Mouse (Mus musculus) frontal cortex, postnatal 10 days (tissue): ENCODE measurements around the gene Ptpa.

Experiments
- DNase-seq, 2 experiments: peaks; one replicate each; pipeline ENCODE4 v3.0.0; 2022; ENCODE audit warnings: low spot score in 2 of 2, mixed read lengths in 1 of 2

Gene Ptpa

DNA sequence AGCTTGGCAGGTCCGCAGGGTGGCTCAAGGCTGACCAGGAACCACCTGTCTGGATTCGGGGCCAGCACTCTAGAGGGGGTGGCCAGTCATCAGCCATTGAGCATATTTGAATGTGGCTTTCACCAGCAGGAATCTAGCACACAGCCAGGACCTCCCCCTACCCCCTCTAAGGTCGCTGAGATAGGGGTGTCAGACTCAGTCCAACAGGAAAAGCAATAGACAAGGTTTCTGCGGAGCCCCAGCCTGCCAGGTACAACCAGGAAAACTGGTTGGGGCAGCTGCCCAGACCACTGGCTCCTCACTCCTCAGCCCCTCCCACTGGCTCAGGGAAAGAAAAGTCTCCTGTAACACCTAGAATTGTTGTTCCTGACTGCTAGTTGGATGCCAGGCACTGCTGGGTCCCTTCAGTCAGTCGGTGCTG, 47.5 kb downstream of the Ptpa start:
- DNase-seq, result no peak

DNA sequence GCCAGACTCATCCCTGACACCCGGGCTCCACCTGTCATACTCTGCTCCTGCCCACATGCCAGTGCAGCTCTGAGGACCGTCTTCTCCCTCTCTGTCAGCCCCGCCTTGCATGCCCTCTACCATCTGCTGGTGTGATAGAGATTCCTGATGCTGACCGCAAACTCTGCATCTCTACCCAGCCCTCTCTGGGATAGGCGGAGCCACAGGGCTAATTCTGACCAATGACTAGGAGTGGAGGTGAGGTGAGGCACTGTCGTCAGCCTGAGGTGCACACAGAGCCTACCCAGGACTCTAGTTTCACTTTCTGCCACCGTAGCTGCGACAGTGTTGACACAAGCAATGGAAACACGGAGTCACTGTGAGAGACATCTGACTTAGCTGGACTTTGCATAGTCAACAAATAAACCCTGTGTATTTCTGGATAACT, 48.1 kb downstream of the Ptpa start:
- DNase-seq, result no peak

DNA sequence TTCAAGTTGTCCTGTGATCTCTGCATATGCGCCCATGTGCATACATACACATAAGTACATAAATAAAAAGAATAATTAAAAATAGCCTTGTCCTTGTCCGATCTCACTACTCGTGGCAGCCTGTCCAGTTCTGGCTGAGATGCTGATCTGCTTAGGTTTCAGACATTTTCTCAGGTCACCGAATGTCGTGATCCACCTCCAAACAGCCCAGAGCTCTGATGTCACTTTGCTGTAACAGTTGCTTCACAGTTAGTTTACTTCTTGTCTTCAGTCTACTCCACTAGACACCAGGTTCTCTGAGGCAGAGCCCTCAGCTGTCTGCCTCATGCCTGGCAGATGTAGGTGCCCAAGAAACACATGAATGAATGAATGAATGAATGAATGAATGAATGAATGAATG, 48.6 kb downstream of the Ptpa start:
- DNase-seq, result no peak

DNA sequence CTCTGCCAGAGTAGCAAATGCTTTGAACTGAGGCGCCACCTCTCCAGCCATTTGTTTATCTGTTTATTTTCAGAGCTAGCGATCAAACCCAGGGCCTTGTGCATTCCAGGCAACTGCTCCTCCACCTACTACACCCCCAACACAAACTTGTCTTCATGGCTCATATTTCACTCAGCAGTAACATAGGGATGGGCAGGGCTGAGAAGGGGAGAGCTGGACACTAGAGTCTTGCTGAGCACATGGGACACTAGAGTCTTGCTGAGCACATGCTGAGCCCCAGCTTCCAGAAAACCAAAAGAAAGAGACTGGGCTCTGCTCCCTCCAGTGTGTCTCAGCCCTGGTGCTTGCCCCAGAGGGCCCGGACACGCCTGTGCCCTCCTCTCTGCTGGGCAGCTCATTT, 50.9 kb downstream of the Ptpa start:
- DNase-seq, result no peak

DNA sequence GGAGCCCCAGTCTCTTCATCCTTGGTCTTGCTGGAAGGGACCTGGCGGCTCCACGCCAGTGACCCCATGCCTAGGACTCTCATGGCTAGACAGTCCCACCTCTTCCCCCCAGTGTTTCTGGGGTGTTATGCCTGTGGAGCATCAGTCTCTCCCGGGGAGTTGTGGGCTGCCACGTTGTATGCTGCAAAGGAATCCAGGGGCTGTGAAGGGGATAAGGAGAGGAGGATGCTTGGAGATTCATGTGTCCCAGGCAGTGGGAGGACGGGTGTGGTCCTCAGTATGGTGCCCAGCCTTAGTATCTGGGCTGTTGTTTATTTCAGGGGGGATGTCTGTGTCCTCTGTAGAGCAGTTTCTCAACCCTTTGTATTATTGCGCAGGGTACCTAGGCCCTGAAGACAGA, 53.2 kb downstream of the Ptpa start:
- DNase-seq, result no peak

DNA sequence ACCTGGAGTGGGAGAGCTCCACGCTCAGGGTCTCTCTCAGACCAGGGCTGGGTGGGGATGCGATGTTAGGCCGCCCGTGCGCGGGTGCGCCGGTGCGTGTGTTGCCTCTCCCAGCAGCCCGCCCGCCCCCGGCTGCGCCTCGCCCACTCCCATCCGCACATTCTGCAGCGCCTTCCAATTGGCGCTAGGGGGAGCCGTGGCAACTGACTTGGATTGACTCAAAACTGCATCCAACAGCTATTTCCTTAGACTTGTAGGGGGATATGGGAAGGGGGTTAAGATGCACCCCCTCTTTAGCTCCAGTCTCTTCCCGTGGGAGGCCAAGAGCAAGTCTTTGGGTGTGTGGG, 53.9 kb downstream of the Ptpa start:
- peak; percentile 72 to 86 for DNase-seq

DNA sequence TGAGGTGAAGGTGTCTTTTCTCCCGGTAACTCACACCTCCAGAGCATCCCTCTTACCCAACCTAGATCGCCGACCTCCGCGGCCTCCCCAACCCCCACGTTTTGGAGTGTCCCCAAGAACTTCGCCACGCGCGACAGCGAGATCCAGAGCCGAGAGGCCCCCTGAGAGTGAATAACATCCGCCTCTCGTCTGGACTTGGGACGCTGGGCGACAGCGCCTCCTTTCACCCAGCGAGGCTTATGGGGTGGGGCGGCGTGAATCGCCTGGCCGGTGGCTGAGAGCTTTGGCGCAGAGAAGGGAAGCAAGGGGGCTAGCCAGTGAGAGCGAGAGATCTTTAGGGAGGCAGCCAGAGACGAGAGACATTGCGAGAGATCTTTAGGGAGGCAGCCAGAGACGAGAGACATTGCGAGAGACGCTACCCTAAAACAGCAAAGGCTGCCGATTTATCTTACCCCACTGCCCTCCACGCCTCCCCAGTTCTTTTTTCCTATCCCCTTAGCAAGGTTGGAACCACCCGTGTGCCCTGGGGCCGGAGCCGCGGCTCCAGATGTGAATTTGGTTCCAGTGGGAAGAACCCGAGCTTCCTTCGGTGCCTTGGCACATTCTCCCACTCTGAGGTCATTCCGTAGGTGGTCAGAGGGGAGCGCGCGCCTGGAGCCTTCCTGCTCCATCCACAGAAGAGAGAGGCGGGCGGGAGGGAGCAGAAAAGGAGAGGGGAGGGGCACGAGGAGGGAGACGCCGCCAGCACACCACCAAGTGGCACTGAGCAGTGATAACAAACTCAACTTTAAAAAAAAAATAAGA, 54.5 kb downstream of the Ptpa start:
- DNase-seq, result peak in 1 of 2 experiments; percentile 66

DNA sequence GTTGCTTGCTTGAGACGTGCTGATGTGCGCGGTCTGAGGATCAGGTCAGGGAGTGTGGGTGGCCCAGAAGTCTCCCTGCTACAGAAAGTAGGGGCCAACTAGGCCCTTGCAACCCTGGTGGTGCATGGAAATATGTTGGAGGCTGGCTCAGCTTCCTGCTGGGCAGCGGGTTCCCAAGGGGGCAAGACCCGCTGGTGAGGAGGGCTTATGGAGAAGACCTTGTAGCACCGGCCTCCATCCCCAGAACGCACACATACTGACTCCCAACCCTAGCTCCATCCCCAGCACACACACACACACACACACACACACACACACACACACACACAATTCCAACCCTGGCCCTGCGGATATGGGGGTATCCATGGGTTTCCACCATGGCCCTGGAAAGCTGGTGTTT, 55.2 kb downstream of the Ptpa start:
- DNase-seq, result no peak

DNA sequence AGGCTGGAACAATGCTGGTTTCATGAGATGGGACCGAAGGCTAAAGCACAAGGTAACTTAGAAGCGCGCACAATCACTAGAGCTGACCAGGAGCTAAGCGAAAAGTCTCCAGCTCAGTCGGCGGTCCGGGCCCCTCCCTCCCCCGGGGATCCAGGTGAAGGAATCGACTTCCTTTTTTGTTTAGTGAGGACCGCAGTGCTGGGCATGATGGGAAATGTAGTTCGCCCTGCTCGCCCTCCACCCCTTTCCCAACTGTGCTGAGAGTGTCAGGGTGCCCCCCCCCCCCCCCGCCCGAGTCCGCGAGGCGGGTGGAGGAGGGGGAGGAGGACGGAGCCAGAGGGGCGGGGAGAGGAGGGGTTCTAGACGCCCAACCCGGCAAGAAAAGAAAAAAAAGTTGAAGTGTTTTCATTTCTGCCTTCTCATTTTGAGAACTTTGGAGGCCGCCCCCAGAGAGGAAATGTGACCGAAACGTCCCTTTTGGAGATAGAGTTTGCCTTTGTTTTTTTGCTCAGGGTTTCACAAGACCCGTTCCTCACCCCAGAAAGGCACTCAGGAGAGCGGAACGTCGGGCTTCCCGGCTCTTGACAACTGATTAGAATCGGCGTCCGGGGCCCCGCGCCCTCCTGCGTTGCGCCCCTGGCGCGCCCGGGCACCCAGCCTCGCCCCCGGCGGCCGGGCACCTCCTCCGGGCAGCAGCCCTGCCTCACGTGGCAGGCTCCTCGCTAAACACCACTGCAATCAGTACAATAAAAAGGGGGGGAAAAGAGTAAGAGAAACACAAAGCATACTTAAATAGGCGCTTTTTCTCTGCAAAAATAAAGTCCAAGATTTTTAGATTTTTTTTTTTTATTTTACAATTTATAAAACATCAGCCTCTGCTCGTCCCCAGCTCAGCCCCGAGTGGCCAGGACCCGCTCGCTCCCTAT, 56.2 kb downstream of the Ptpa start:
- peak; percentile 55 to 60 for DNase-seq

DNA sequence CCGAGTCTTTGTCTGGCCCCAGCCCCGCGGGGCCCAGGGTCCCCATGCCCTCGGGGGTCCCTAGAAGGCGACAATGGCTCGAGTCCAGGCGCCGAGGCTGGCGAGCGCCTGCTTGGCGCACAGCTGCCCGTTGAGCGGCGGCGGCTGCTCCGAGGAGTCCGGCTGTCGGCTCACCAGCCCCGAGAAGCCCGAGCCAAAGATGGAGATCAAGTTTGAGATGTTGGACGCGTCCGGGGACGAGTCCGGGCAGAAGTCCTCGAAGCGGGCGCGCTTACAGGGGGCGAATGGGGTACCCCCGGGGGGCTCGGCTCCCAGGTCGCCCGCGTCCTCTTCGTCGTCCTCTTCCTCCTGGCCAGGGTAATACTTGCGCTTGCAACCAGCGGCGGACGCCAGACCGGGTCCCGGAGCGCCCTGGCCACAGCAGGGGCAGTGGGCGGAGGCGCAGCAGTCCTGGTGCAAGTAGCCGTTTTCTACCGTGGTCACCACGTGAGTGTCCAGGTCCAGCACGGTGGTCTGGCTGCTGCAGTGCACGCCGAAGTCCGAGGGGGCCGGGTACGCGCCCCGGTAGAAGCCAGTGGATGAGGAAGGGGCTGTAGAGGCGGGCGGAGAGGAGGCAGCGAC, 57.0 kb downstream of the Ptpa start:
- DNase-seq, result peak in 1 of 2 experiments; percentile 50

DNA sequence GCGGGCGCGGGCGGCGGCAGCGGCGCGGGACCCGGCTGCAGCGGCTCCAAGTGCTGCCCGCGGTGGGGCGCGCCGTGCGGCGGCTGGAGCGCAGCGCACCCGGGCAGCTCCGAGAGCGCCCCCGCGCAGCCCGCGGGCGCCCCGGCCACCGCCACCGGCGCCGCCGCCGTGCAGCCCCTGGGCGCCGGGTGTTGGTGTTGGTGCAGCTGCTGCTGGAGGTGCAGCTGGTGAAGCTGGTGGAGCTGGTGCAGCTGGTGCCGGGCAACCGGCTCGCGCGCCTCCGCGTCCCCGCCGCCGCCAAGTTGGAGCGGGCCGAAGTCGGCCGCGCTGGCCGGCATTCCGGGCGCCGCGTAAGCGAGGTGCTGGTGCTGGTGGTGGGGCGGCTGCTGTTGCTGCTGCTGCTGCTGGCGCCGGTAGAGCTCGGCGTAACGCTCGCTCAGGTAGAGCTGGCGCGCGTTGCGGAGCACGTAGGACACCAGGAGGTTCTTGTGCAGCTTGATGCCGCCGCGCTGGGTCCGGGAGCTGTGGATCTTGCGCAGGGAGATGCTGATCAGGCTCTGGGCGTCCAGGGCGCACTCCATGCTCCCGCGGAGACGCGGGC, 57.7 kb downstream of the Ptpa start:
- DNase-seq, result no peak

DNA sequence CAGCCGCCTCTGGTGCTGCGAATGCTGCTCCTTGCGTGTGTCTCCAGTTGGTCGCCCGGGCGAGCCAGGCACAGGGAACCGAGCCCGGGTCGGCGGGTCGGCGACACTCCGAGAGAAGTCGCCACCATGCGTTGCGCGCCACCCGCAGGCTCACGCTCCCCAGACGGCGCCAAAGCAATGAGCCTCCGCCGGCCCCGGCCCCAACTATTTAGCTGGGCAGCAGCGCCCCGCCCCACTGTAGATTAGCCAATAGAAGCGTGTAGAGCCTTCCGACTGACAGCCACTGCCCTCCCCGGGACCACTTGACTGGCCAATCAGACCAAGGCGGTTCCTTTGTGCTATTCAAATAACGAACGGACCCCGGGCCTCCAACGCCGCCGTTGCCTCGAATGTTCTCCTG, 58.2 kb downstream of the Ptpa start, which contains the start of gene Ier5l:
Gene Ier5l (minus strand): TSS at position 181 of the 400 bp plus-strand sequence.
- peak; percentile 93 to 96 for DNase-seq

DNA sequence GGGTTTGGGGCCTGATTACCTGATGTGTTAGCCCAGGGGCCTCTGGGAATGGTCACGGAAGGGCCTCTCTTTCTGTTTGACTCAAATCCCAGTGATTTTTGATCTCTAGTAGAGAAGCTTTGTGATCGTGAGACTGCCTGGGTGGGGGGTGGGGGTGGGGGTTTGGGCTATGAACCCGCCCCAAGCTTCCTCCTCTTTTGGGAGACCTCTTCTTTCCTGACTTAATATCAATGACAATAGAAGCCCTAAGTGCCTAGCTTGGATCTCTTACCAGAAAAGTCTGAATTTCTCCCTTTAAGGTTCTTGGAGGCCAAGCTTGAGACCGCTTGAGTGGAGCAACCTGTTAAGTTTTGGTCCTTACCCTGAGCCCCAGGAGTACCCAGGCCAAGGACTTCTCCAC, 58.9 kb downstream of the Ptpa start:
- DNase-seq, result no peak

DNA sequence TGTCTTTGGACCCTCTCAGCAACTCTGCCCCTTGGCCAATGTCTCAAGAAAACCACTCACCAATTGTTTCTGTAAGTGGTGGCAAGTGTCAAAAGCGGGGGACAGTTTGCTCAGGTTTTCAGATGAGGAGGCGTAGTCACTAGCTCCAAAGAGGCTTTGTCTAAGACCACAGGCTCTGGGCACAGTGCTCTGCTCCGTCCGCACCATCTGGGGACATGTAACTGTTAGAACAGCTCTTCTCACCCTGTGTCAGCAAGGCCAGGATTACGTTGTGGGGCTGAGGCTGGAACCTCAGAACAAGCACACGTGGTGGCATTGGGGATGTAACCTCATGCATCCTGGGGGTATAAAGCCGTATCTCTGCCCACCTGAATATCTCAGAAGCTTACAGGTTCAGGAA, 59.6 kb downstream of the Ptpa start:
- no peak for DNase-seq

DNA sequence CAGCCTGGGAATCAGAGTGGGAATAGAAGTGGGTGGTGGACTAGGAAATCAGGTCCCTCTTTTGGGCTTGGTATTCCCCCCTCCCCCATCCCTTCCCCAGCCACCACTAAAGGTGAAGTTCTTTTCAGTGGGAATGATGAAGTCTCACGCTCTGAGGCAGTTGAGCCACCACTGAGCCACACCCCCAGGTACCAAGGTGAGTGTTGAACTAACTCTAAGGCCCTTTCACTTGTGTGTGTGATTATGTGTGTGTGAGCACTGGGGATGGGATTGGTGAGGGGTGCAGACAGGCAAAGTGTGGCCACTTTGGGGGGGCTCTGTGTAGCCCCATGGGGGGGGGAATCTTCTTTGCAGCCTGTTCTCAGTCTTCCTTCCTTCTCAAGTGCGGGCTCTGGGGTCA, 60.4 kb downstream of the Ptpa start:
- no peak for DNase-seq

DNA sequence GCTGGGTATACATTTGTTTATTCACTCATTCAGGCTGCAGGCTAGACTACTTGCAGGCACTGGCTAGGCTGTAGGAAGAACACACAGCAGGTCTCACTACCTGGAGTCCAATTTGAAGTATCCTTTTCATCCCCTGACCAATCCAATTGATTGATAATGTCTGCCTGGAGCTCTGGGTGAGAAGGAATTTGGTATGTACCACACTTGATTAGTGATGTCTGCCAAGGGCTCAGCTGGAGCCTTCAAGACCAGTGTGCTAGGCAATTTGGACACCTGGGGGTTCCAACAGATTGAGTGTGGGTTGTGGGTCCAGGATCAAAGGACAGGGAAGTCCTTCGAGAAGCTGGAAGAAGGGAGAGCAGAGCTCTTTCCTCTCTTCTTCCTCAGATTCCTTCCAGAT, 62.7 kb downstream of the Ptpa start:
- no peak for DNase-seq

DNA sequence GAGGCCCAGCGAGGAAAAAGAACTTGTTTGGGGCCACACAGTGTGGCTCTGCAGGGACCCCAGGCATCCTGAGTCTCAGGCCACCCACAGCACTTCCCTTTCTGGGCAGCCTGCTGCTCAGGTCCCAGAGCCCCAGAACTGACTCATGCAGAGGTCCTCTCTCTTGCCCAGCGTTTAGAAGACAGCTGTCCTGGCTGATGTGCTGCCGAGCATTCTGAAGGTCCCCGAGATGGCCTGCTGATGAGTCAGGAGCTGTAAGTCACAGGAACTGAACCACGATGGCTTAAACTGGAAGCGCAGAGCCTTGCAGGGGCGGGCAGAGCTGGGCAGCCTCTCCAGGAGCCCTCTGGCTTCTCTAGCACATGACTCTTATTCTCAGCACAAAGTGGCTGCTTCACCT, 71.8 kb downstream of the Ptpa start:
- DNase-seq, result no peak

DNA sequence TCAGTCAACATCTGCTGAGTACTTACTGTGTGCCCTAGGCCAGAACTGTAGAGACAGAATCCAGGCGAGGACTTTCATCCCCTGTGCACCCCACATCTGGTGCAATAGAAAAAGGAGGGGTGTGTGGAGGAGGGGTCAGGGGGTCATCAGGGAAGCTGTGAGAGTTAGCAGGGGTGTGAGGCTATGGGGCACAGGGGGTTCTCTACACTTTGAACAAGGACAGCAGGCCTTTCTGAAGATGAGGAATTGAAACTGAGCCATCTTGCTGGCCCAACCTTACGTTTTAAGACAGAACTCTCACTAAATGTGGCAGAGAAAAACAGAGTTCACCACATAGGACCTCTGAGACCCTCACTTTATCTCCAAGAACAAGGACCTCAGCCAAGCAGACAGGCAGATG, 74.5 kb downstream of the Ptpa start:
- no peak for DNase-seq

DNA sequence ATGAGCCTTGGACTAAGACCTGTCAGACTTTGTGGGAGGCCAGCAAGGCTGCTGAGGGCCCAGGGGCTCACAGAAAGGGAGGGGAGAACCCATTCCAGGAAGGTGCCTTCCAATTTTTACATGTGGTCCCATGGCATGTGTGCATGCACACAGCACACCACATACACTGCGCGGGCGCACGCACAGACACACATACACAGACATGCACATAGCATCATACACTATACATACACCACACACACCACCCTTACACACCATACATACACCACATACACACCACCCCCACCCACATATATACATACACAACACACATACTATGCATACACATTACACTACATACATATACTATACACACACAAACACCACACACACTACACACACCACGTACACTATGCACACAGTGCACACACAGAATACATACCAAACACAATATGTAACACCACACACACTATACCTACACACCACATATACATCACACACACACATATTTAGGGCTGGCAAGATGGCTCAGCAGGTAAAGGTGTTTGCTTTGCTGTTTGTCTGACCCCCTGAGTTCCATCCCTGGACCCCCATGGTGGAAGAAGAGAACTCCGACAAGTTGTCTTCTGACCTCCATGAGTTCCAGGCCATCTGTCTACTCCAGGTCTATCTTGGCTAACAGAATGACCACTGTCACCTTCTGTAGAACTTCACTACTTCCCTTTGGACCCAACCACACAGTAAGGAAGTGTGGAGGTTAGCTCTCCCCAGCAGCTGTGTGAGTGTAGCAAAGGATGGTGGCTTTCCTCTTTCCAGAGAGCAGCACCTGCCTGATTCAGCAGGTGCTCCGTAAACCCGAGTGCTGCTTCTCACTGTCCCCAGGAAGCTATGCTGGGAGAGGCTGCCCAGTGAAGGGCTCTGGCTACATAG, 79.4 kb downstream of the Ptpa start:
- no peak for DNase-seq

DNA sequence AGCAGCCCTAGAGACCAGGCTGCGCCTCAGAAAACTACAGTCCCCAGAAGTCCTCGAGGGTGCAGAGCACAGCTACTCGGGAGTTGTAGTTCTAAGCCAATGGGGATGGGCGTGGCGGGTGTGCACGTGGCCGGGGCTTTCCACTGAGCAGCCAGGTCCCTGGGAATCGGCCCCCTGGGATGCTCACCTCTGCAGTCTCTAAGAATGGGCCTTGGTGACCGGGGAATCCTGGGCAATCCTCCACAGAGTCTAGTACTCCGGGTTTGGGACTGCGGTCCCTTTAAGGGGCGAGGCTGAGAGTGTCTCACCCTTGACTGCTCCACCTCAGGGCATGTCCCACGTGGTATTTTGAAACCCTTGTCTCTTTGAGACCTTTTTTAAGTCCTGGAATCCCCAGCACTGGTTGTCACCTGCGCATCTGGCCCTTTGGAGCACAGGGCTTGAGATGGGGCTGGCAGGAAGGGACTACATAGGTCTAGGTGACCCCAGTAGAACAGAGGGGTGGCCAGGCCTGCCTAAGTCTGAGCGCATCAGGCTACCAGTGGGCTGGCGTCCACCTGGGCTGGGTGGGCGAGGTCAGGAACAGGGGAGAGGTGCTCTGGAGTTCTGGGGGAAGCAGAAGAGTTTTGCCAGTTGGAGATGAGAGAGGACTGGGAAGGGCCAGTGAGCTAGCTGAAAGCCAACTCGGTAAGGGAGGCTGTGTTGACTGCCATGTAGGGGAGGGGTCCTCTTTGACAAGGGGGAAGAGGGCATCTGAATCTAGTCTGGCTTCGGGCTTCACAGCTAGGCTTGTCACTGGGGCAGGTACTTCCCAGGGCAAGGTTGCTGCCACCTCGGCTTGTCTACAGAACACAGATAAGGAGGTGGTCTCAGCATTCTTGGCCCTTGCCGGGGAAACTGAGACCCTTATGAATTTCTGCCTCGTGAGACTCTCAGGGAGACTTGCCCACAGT, 80.3 kb downstream of the Ptpa start:
- DNase-seq, result peak in 1 of 2 experiments; percentile 58
